Mouse (Mus musculus) embryonic facial prominence, embryonic 14.5 days (tissue): ENCODE measurements at regions not wholly inside any gene's neighbourhood (a gene's known extent, or its start where the extent isn't known, plus 50 kb on each side); places are given as distances from the start of the nearest gene placed in this dataset.
A peak's percentile ranks its signal among the peaks of the same experiment; 100 is the strongest.

ENCODE experiments used
- ATAC-seq: fragments of 200-750 bp; cut with Nextera tagmentation; 2 replicates; pipeline ENCODE4 v1.8.0; 2017; ENCODE audit warnings: low read depth, moderate number of reproducible peaks, moderate TSS enrichment
- DNase-seq: peaks from one replicate; pipeline ENCODE4 v3.0.0-alpha.2; 2015; ENCODE audit warnings: low spot score
- H3K27ac ChIP-seq: fragments of 300-500 bp; sonication (generic); replicated peaks from 2 replicates; pipeline ENCODE4 v1.5.1; 2014; ENCODE audit warnings: low read depth, mild to moderate bottlenecking, low read length, moderate library complexity
- H3K27me3 ChIP-seq: fragments of 300-500 bp; sonication (generic); replicated peaks from 2 replicates; pipeline ENCODE4 v1.6.1; 2014; ENCODE audit warnings: low read length; ENCODE audit not compliant: control insufficient read depth, insufficient read depth
- H3K36me3 ChIP-seq: fragments of 300-500 bp; sonication (generic); 2 replicates; pipeline ENCODE4 v1.6.1; 2014; ENCODE audit warnings: low read length, mixed read lengths; ENCODE audit not compliant: control insufficient read depth, insufficient read depth
- H3K4me1 ChIP-seq: fragments of 300-500 bp; sonication (generic); 2 replicates; pipeline ENCODE4 v1.6.1; 2014; ENCODE audit warnings: antibody characterized with exemption, low read length; ENCODE audit not compliant: control insufficient read depth, insufficient read depth
- H3K4me2 ChIP-seq: fragments of 300-500 bp; sonication (generic); 2 replicates; pipeline ENCODE4 v1.6.1; 2014; ENCODE audit warnings: low read depth, mild to moderate bottlenecking, low read length, moderate library complexity, mixed read lengths
- H3K4me3 ChIP-seq: fragments of 300-500 bp; sonication (generic); 2 replicates; pipeline ENCODE4 v1.5.1; 2014; ENCODE audit warnings: low read depth, mild to moderate bottlenecking, low read length
- H3K9ac ChIP-seq: fragments of 300-500 bp; sonication (generic); 2 replicates; pipeline ENCODE4 v1.6.1; 2014; ENCODE audit warnings: low read depth, mild to moderate bottlenecking, low read length, moderate library complexity, mixed read lengths
- H3K9me3 ChIP-seq: fragments of 300-500 bp; sonication (generic); 2 replicates; pipeline ENCODE4 v1.6.1; 2016; ENCODE audit warnings: low read length; ENCODE audit not compliant: control insufficient read depth
- WGBS: fragments of 180-500 bp; shearing (Covaris S2); extraction: QIAGEN DNeasy Blood & Tissue Kit; methylation state at CpG from one replicate; pipeline ENCODE4 v1.1.7; 2014; 5-methylcytosine and 5-hydroxymethylcytosine counted together

- Histone ChIP-seq H3K9me3 (no peaks in the 10 kb centered on the region), H3K27me3 (no peaks in the 10 kb centered on the region), H3K4me2 (no peak overlapping the region), H3K36me3 (no peaks in the 10 kb centered on the region), H3K27ac (no peak overlapping the region), H3K9ac (no peak overlapping the region), H3K4me3 (no peak overlapping the region), H3K4me1 (no peaks in the 10 kb centered on the region)
- ATAC-seq = no peak
- 91% methylated on average over 15 of the region's 15 CpGs for WGBS
- no peak for DNase-seq
Observed at GRCm38 (mm10) chr6:127391258-127392011, 55.2 kb upstream of the Parp11 start.

GRCm38 (mm10) chr6:127392012-127392798 lies 54.4 kb upstream of the Parp11 start:
- Histone ChIP-seq H3K9ac (no peak overlapping the region), H3K4me1 (no peaks in the 10 kb centered on the region), H3K36me3 (no peaks in the 10 kb centered on the region), H3K9me3 (no peaks in the 10 kb centered on the region), H3K4me3 (no peak overlapping the region), H3K4me2 (no peak overlapping the region), H3K27me3 (no peaks in the 10 kb centered on the region), H3K27ac (no peak overlapping the region)
- WGBS = 81% methylated on average over 12 of the region's 12 CpGs
- DNase-seq (peak; percentile 76), ATAC-seq (no peak; the same call in 1 of the 2 replicates)

- Histone ChIP-seq H3K36me3 (no peaks in the 10 kb centered on the region), H3K4me1 (no peaks in the 10 kb centered on the region), H3K9ac (no peak overlapping the region), H3K4me2 (no peak overlapping the region), H3K4me3 (no peak overlapping the region), H3K9me3 (no peaks in the 10 kb centered on the region), H3K27ac (no peak overlapping the region), H3K27me3 (no peaks in the 10 kb centered on the region)
- ATAC-seq (no peak), DNase-seq (no peak)
- 86% methylated on average over 1 of the region's 1 CpGs for WGBS
Observed at GRCm38 (mm10) chr6:127392799-127393172, 53.9 kb upstream of the Parp11 start.

- no peaks in the 10 kb centered on the region for H3K9me3 ChIP-seq
- no peak overlapping the region for H3K4me3 ChIP-seq
- DNase-seq = no peak
- H3K27ac ChIP-seq = no peak overlapping the region
- no peaks in the 10 kb centered on the region for H3K36me3 ChIP-seq
- no peak overlapping the region for H3K4me2 ChIP-seq
- no peaks in the 10 kb centered on the region for H3K27me3 ChIP-seq
- 39% methylated on average over 9 of the region's 9 CpGs for WGBS
- ATAC-seq = no peak
- H3K9ac ChIP-seq = no peak overlapping the region
- H3K4me1 ChIP-seq = no peaks in the 10 kb centered on the region
Observed at GRCm38 (mm10) chr6:127393907-127394600, 52.6 kb upstream of the Parp11 start.
